Mouse (Mus musculus): ENCODE data around the gene E030025P04Rik.

- TF ChIP-seq GATA1 (IDR thresholded peaks at IDR 0.05; ENCODE audit: borderline replicate concordance, low read length) (no peak), CTCF (IDR thresholded peaks at IDR 0.05; ENCODE audit: low read depth, low read length) (no peak), POLR2AphosphoS5 (IDR thresholded peaks at IDR 0.05; ENCODE audit: insufficient replicate concordance, low read depth, low read length) (no peak), TAL1 (conservative IDR thresholded peaks at IDR 0.05; ENCODE audit: low read depth, low read length) (no peak)
Measured at GRCm38 (mm10) chr11:109126482-109126881, 17.7 kb downstream of the E030025P04Rik start.
